Mouse (Mus musculus) small intestine, adult 2 months (tissue): ENCODE data around the gene Fto.

Source experiments
- CTCF ChIP-seq: fragments of 200-500 bp; IDR thresholded peaks from 2 replicates; pipeline ENCODE4 v1.5.1; 2012; ENCODE audit warnings: low read depth, mild to moderate bottlenecking, control low read depth, inconsistent platforms, low read length, moderate library complexity, mixed read lengths; ENCODE audit not compliant: insufficient replicate concordance, insufficient read length; ENCODE audit errors: extremely low read depth
- POLR2A ChIP-seq: fragments of 200-500 bp; IDR thresholded peaks from 2 replicates; pipeline ENCODE4 v1.6.1; 2012; ENCODE audit warnings: low read depth, mild to moderate bottlenecking, control low read depth, inconsistent platforms, low read length, moderate library complexity

- TF ChIP-seq CTCF (no peak), POLR2A (no peak)
Measured at GRCm38 (mm10) chr8:91550131-91550530, 236.8 kb downstream of the Fto start.
